Mouse (Mus musculus) myocyte (in vitro differentiated cells): ENCODE data around the gene Vti1a.

Experiments
- CEBPB ChIP-seq: IDR thresholded peaks from 2 replicates; pipeline ENCODE4 v1.6.1; 2011; ENCODE audit warnings: mild to moderate bottlenecking, moderate library complexity; ENCODE audit not compliant: poor library complexity, insufficient read depth, severe bottlenecking
- E2F4 ChIP-seq: IDR thresholded peaks from one replicate; pipeline ENCODE4 v1.6.1; 2011; ENCODE audit warnings: mild to moderate bottlenecking, control low read depth, moderate library complexity; ENCODE audit not compliant: insufficient read depth
- MAX ChIP-seq: IDR thresholded peaks from one replicate; pipeline ENCODE4 v1.6.1; 2011; ENCODE audit warnings: low read depth, mild to moderate bottlenecking, control low read depth
- MYOD1 ChIP-seq, 3 experiments: IDR thresholded peaks; one replicate each; pipeline ENCODE4 v1.6.1; 2011; ENCODE audit warnings: control low read depth in 2 of 3, low read depth in 2 of 3, mild to moderate bottlenecking in 2 of 3, moderate library complexity in 1 of 3; ENCODE audit not compliant: insufficient read length in 2 of 3, control insufficient read depth in 1 of 3
- MYOG ChIP-seq, 3 experiments: IDR thresholded peaks; one replicate each; pipeline ENCODE4 v1.6.1; 2011; ENCODE audit warnings: control low read depth in 2 of 3, low read depth in 2 of 3, mild to moderate bottlenecking in 2 of 3; ENCODE audit not compliant: insufficient read length in 2 of 3, control insufficient read depth in 1 of 3, insufficient read depth in 1 of 3
- POLR2A ChIP-seq: IDR thresholded peaks from one replicate; pipeline ENCODE4 v1.6.1; 2011; ENCODE audit warnings: low read depth, mild to moderate bottlenecking, control low read depth, moderate library complexity; ENCODE audit not compliant: insufficient read length
- POLR2AphosphoS2 ChIP-seq: IDR thresholded peaks from one replicate; pipeline ENCODE4 v1.6.1; 2011; ENCODE audit warnings: low read depth, control low read depth; ENCODE audit not compliant: insufficient read length
- REST ChIP-seq: IDR thresholded peaks from one replicate; pipeline ENCODE4 v1.6.1; 2011; ENCODE audit warnings: mild to moderate bottlenecking, control low read depth, moderate library complexity; ENCODE audit not compliant: insufficient read depth, insufficient read length
- SRF ChIP-seq: IDR thresholded peaks from one replicate; pipeline ENCODE4 v1.6.1; 2011; ENCODE audit warnings: low read depth; ENCODE audit not compliant: control insufficient read depth, insufficient read length
- TCF12 ChIP-seq: IDR thresholded peaks from one replicate; pipeline ENCODE4 v1.6.1; 2011; ENCODE audit warnings: mild to moderate bottlenecking, control low read depth; ENCODE audit not compliant: poor library complexity, insufficient read depth, severe bottlenecking
- TCF3 ChIP-seq: IDR thresholded peaks from one replicate; pipeline ENCODE4 v1.6.1; 2011; ENCODE audit warnings: low read depth, control low read depth; ENCODE audit not compliant: insufficient read length
- USF1 ChIP-seq: IDR thresholded peaks from one replicate; pipeline ENCODE4 v1.6.1; 2011; ENCODE audit warnings: low read depth, mild to moderate bottlenecking, control low read depth, moderate library complexity

DNA sequence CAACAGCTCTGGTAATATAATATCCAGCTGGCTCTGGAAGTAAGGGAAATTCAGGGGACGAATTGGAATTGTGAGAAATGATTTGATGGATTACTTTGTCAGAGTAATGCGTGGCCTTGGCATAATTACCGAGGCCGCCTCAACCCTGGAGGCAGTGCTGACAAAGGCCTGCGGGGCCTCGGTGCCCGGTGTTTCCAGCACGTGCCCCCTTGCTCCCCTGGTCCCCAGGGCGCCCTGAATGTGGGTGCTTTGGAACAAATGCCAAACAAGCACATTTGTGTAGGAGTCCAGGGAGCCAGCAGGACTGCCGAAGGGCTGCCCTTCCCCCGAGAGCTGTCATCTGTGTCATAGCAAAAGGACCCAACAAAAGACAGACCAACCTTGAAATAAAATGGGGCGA lies 281.9 kb downstream of the Vti1a start:
- no peak for TF ChIP-seq MAX
- no peak for TF ChIP-seq POLR2A
- no peak for TF ChIP-seq E2F4
- no peak for TF ChIP-seq POLR2AphosphoS2
- TF ChIP-seq MYOD1 (IDR thresholded peaks at IDR 0.05; ENCODE audit: control insufficient read depth in 1 of 3, insufficient read length in 2 of 3, low read depth in 2 of 3), result no peak
- TF ChIP-seq USF1, result no peak
- no peak for TF ChIP-seq REST
- no peak for TF ChIP-seq TCF12
- TF ChIP-seq CEBPB, result no peak
- no peak for TF ChIP-seq SRF
- TF ChIP-seq TCF3, result no peak
- TF ChIP-seq MYOG (IDR thresholded peaks at IDR 0.05; ENCODE audit: control insufficient read depth in 1 of 3, insufficient read depth in 1 of 3, insufficient read length in 2 of 3, low read depth in 2 of 3), result no peak
